Mouse (Mus musculus) megakaryocyte progenitor cell, adult 5-6 weeks (primary cell): ENCODE results near the gene Kcna3. TPM values are rescaled to one million over a fixed set of nuclear protein-coding genes. Genes with fewer than 3 reads are reported as not detected.

Experiments
- ATAC-seq: replicated peaks from 2 replicates; pipeline ENCODE4 v1.8.0; 2016; ENCODE audit warnings: mild to moderate bottlenecking, moderate TSS enrichment, inconsistent platforms; ENCODE audit not compliant: poor library complexity
- total RNA-seq, 2 experiments: library from RNA; stranded (forward) in 1 of 2; stranded (reverse) in 1 of 2; fragments of 157-497, 149-512 nt in 1 of 2; fragments of 200-1000 nt in 1 of 2; gene quantifications; 2 replicates each; pipeline versions ENCODE4 v1.2.3 to v1.2.4; 2015 to 2017

The Kcna3 gene
- total RNA-seq, 2 experiments from 2014 or later = 2.3 to 11.9 TPM

- peak; percentile 82 for ATAC-seq
Measured at GRCm38 (mm10) chr3:107062771-107063170, 26.8 kb downstream of the Kcna3 start.

GRCm38 (mm10) chr3:107065510-107066095, 29.6 kb downstream of the Kcna3 start:
- ATAC-seq = no peak

GRCm38 (mm10) chr3:107066165-107066850, 30.3 kb downstream of the Kcna3 start:
- ATAC-seq = no peak

GRCm38 (mm10) chr3:107067245-107067644, 31.3 kb downstream of the Kcna3 start:
- ATAC-seq = 0 out of 2 replicates have a peak, but pooled peaks have one; percentile 50

- ATAC-seq = 0 out of 2 replicates have a peak, but pooled peaks have one; percentile 50
Measured at GRCm38 (mm10) chr3:107073863-107074262, 37.9 kb downstream of the Kcna3 start.

GRCm38 (mm10) chr3:107075705-107076104, 39.7 kb downstream of the Kcna3 start:
- no peak for ATAC-seq

GRCm38 (mm10) chr3:107076658-107077057, 40.7 kb downstream of the Kcna3 start:
- no peak for ATAC-seq

- no peak for ATAC-seq
Measured at GRCm38 (mm10) chr3:107077101-107077500, 41.1 kb downstream of the Kcna3 start.

GRCm38 (mm10) chr3:107080803-107081202, 44.8 kb downstream of the Kcna3 start:
- peak; percentile 41 for ATAC-seq

GRCm38 (mm10) chr3:107081227-107081626, 45.3 kb downstream of the Kcna3 start:
- ATAC-seq = peak; percentile 69

- peak; percentile 59 for ATAC-seq
Measured at GRCm38 (mm10) chr3:107084586-107084985, 48.6 kb downstream of the Kcna3 start.

- peak; percentile 59 for ATAC-seq
Measured at GRCm38 (mm10) chr3:107087410-107087809, 51.4 kb downstream of the Kcna3 start.

Other genes with a start within 250 kb of the Kcna3 start
- 251 and 299 TPM in 2 replicates for gene Cd53, start 246.0 kb upstream of the Kcna3 start, total RNA-seq (2015)
- 245 and 306 TPM in 2 replicates for gene Cd53, start 246.0 kb upstream of the Kcna3 start, total RNA-seq (2017)
- not detected in 2 replicates for gene Olfr266, start 209.9 kb upstream of the Kcna3 start, total RNA-seq (2015)
- gene Olfr266, start 209.9 kb upstream of the Kcna3 start, total RNA-seq (2017) = not detected in 2 replicates
- gene Kcna2, start 65.0 kb downstream of the Kcna3 start, total RNA-seq (2015) = not detected in 2 replicates
- not detected in 2 replicates for gene Kcna2, start 65.0 kb downstream of the Kcna3 start, total RNA-seq (2017)
- gene Kcna10, start 146.9 kb downstream of the Kcna3 start, total RNA-seq (2015) = not detected in 2 replicates
- not detected in 2 replicates for gene Kcna10, start 146.9 kb downstream of the Kcna3 start, total RNA-seq (2017)
- gene Cym, start 185.6 kb downstream of the Kcna3 start, total RNA-seq (2015) = not detected in 2 replicates
- not detected in 2 replicates for gene Cym, start 185.6 kb downstream of the Kcna3 start, total RNA-seq (2017)
- not detected in 2 replicates for gene A630076J17Rik, start 194.4 kb downstream of the Kcna3 start, total RNA-seq (2015)
- not detected in 2 replicates for gene A630076J17Rik, start 194.4 kb downstream of the Kcna3 start, total RNA-seq (2017)
- gene Prok1, start 203.5 kb downstream of the Kcna3 start, total RNA-seq (2015) = 0.22 TPM in 1 of 2 replicates, not detected in the other
- gene Prok1, start 203.5 kb downstream of the Kcna3 start, total RNA-seq (2017) = not detected in 2 replicates
- gene Lamtor5, start 242.7 kb downstream of the Kcna3 start, total RNA-seq (2015) = 122 and 131 TPM in 2 replicates
- gene Lamtor5, start 242.7 kb downstream of the Kcna3 start, total RNA-seq (2017) = 47.2 and 71.8 TPM in 2 replicates